Mouse (Mus musculus) frontal cortex, adult 2 months (tissue): ENCODE data around the gene Atp5e. TPM values are rescaled to one million over a fixed set of nuclear protein-coding genes. Genes with fewer than 3 reads are reported as not detected.

Source experiments
- DNase-seq, 2 experiments: peaks; one replicate each; pipeline ENCODE4 v3.0.0; 2022; ENCODE audit warnings: low spot score in 1 of 2; ENCODE audit errors: extremely low spot score in 1 of 2
- polyA plus RNA-seq: library from polyadenylated mRNA; depleted of rRNA; stranded (reverse); fragments of >200 nt; gene quantifications from 2 replicates; pipeline ENCODE4 v1.2.3, GENCODE M21; 2012

Atp5e gene
- polyA plus RNA-seq, 1 experiment: 547 TPM

- no peak for DNase-seq
These were observed 13.6 kb downstream of the Atp5e start, which contains the start of gene Tubb1 for GRCm38 (mm10) chr2:174450353-174450752. Tubb1 (plus strand) TSS chr2:174450695.

- DNase-seq: no peak
These were observed 15.5 kb downstream of the Atp5e start for GRCm38 (mm10) chr2:174448405-174448804.

- DNase-seq: no peak
These were observed 17.0 kb downstream of the Atp5e start for GRCm38 (mm10) chr2:174446905-174447304.

- DNase-seq: no peak
These were observed 17.4 kb downstream of the Atp5e start for GRCm38 (mm10) chr2:174446492-174446891.

GRCm38 (mm10) chr2:174445018-174445417 is 18.9 kb downstream of the Atp5e start:
- DNase-seq: no peak

- DNase-seq: no peak
These were observed 19.5 kb downstream of the Atp5e start for GRCm38 (mm10) chr2:174444359-174444758.

GRCm38 (mm10) chr2:174443046-174443445 is 20.9 kb downstream of the Atp5e start:
- DNase-seq: no peak

- no peak for DNase-seq
These were observed 21.4 kb downstream of the Atp5e start for GRCm38 (mm10) chr2:174442460-174442859.

- DNase-seq: no peak
These were observed 22.0 kb downstream of the Atp5e start for GRCm38 (mm10) chr2:174441898-174442297.

- no peak for DNase-seq
These were observed 23.9 kb downstream of the Atp5e start for GRCm38 (mm10) chr2:174439961-174440360.

- DNase-seq: no peak
These were observed 24.5 kb downstream of the Atp5e start for GRCm38 (mm10) chr2:174439450-174439838.

- peak in 1 of 2 experiments; percentile 29 for DNase-seq
These were observed 25.0 kb downstream of the Atp5e start, which contains the start of gene Ctsz for GRCm38 (mm10) chr2:174438737-174439449. Ctsz (minus strand) TSS chr2:174439039.

- no peak for DNase-seq
These were observed 25.7 kb downstream of the Atp5e start for GRCm38 (mm10) chr2:174438181-174438580.

GRCm38 (mm10) chr2:174437697-174437982 is 26.3 kb downstream of the Atp5e start:
- DNase-seq: no peak

- DNase-seq: no peak
These were observed 26.8 kb downstream of the Atp5e start for GRCm38 (mm10) chr2:174436916-174437696.

- DNase-seq: no peak
These were observed 27.7 kb downstream of the Atp5e start for GRCm38 (mm10) chr2:174436076-174436701.

GRCm38 (mm10) chr2:174434943-174435342 is 29.0 kb downstream of the Atp5e start:
- DNase-seq: no peak

GRCm38 (mm10) chr2:174428996-174429591 is 34.8 kb downstream of the Atp5e start:
- DNase-seq: no peak

- no peak for DNase-seq
These were observed 35.6 kb downstream of the Atp5e start for GRCm38 (mm10) chr2:174428076-174428835.

- no peak for DNase-seq
These were observed 37.0 kb downstream of the Atp5e start for GRCm38 (mm10) chr2:174426856-174427255.
